Mouse (Mus musculus) liver, embryonic 14.5 days (tissue): ENCODE measurements around the gene Arg2.

ENCODE experiments used
- CTCF ChIP-seq: IDR thresholded peaks from 2 replicates; pipeline ENCODE4 v1.5.1; 2016; ENCODE audit warnings: antibody characterized with exemption, low read depth, control low read depth
- EP300 ChIP-seq: IDR thresholded peaks from 2 replicates; pipeline ENCODE4 v1.6.1; 2016; ENCODE audit warnings: antibody characterized with exemption, low read depth

GRCm38 (mm10) chr12:79192193-79192592 lies 61.6 kb downstream of the Arg2 start, which contains the start of gene Rdh11:
- TF ChIP-seq CTCF, result no peak
- no peak for TF ChIP-seq EP300
